Mouse (Mus musculus) testis, postnatal 10 days (tissue): ENCODE measurements around the gene Ank.

Experiments used
- DNase-seq: peaks from one replicate; pipeline ENCODE4 v3.0.0; 2021; ENCODE audit warnings: low spot score

The Ank gene

GRCm38 (mm10) chr15:27497300-27497997 lies 31.0 kb downstream of the Ank start:
- no peak for DNase-seq

GRCm38 (mm10) chr15:27498078-27498477 lies 31.6 kb downstream of the Ank start:
- no peak for DNase-seq

DNA sequence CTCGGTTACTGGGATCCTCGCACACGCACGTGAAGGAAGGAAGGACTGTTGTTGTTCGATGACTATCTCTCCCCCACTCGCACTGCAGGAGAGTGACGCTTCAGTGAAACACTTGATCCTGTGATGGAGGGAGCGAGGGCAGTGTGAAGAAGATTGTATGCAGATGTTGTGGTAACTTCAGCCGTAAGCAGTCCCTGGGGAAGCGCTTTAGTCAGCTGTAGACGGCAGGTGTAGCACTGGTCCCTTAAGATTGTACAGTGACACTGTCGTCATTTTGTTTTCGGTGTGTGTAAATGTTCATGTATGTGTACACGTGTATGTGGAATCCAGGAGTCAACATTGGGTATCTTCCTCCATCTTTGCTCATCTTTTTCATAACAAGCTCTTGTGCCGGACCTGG lies 33.9 kb downstream of the Ank start:
- no peak for DNase-seq

GRCm38 (mm10) chr15:27502338-27502737 lies 35.9 kb downstream of the Ank start:
- DNase-seq: no peak

DNA sequence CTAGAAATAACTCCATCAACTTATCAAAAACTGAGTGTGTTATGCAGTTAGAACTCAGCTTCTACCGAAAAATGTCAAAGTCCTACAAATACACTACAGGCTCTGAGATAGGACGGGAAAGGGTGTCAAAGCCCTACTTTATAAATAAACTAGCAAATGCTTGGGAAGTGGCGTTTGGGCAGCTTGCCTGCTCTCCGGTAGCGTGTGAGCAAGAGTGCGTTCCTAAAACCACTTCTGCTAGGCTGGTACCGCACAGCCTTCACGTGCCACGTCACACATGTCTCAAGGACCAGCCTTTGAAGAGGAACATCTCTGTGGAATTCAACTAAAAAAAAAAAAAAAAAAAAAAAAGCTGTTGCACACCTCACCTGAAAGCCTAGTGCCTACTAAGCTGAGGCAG lies 36.7 kb downstream of the Ank start:
- DNase-seq: no peak

DNA sequence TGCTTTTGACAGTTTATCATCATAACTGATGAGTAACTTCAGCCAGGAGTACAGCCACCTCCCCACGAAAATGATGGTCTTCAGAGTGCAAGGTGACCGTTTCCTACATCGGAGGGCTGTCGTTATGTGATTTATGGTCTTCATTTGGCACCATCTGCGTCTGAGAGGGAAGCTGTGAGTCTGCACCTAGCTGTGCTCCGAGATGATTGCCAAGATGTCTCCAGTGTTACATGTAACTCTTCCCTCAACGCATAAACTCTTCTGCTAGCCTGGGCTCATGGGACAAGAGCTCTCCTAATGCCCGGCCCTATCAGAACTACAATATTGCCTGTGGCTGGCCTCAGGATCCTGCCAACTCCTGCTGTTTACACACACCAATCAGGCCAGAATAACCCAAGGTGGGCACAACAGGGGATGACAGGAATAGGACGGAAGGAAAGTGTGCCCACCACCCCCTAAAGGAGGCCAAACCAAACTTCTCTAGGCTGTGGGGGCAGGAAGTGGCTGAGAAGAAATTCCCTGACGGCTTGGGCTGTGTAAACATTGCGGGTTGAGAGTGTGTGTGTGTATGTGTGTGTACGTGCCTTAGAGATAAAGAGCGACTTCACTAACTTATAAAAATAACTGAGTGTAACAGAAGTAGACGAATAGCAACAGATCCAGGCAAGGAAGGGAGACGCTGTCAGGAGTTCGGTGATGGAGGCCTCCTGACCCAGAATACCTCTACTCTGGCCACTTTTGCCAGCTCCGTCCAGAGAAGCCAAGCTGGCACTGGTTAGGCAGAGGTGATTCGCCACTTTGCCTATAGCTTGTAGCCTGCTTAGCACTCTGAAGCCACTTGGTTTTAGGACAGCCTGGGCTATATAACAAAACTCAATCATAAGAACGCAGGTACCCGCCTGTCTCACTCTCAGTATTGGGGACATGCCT lies 37.6 kb downstream of the Ank start:
- DNase-seq: no peak

DNA sequence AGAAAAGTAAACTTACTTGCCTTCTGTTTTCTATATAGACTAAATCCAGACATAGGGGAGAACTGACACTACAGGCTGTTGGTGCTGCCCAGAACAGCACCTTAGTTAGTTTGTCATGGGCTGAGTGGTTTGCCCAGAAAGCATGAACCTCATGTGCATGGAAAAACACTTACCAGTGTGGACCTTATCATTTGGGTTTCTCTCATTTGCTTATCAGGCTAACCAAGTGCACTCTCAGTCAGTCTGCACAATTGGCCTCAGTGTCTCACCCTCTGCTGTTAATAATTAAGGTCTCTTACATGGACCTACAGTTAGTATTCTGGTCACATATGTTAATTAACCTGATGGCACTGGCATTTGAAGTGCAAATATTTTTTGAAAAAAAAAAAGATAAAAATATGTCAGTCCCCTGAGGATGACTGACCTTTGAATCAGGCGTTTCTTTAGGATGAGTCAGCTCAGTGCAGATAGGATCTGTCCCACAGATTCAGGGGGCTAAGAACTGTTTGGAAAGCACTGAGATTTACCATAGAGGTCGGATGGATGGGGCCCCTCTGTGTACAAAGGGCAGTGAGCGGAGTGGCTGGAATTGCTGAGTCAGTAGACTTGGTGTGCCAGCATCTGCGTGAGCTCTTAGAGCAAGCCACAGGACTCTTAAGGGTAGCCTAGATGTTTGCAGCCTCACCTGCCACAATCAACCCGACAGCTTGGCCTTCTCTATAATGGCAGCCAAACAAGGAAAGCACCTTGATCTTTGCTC lies 39.8 kb downstream of the Ank start:
- DNase-seq: no peak

- DNase-seq: no peak
Measured at GRCm38 (mm10) chr15:27506893-27507596, 40.6 kb downstream of the Ank start.

DNA sequence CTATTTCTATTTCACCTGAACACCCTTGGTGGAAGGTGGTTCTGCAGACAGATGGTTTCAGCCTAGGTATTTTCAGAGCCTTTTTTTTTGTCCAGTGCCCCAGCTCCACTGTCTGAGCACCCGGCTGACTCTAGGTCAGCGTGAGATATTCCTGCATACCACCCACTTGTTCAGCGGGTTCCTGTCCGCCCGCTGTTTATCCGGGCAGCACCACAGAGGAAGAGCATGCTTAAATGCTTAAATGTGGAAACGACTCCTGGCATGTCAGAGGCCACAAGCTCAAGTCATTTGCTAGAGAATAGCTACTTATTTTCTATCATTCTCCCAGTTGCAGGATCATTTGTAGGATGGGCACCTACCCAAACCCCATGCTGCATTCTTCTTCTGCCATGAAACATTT lies 41.7 kb downstream of the Ank start:
- DNase-seq: no peak

GRCm38 (mm10) chr15:27508982-27509381 lies 42.5 kb downstream of the Ank start:
- no peak for DNase-seq

GRCm38 (mm10) chr15:27516927-27517326 lies 50.5 kb downstream of the Ank start:
- DNase-seq: no peak

DNA sequence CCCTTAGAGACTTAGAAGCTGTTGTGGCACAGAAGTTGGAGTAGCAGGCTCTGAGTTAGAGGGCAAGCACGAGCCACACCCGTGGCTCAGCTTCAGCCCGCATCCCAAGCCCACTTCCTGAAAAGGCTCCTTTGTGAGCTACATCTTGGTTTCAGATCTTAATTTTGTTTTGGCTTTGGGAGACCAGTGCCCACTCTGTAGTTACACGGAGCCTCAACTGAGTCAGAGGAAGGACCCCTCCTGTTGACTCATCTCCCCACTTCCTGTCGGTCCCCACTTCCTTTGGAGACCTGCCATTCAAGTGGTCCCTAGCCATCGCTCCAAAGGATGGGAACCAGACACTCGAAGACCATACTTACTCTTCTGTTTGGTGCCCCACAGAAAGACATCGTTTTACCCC lies 51.5 kb downstream of the Ank start:
- DNase-seq: no peak

- no peak for DNase-seq
Measured at GRCm38 (mm10) chr15:27519857-27520256, 53.4 kb downstream of the Ank start.

- DNase-seq: no peak
Measured at GRCm38 (mm10) chr15:27525233-27526005, 58.9 kb downstream of the Ank start.

- no peak for DNase-seq
Measured at GRCm38 (mm10) chr15:27528896-27529295, 62.4 kb downstream of the Ank start.

DNA sequence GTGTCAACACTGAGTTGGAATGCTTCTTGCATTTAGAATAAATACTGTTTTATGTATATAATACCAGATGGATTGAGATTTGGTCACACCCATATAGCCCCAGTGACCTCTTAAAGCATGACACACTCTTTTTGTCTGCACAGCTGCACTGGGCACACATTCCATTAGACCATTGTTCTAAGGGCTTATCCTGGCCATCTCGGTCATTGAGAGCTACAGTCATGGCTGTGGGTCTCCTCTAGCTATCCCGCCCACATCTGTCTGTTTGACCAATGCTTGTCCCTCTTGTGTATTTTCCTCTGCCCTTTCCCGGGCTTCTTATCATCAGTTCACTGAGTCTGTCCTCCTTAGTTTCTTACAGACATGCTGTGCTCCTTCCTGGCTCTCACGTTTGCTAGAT lies 63.5 kb downstream of the Ank start:
- DNase-seq: no peak

GRCm38 (mm10) chr15:27533036-27533435 lies 66.6 kb downstream of the Ank start:
- DNase-seq: no peak

- no peak for DNase-seq
Measured at GRCm38 (mm10) chr15:27535681-27536080, 69.2 kb downstream of the Ank start.

GRCm38 (mm10) chr15:27536186-27536585 lies 69.7 kb downstream of the Ank start:
- DNase-seq: no peak

- no peak for DNase-seq
Measured at GRCm38 (mm10) chr15:27536771-27537170, 70.3 kb downstream of the Ank start.

DNA sequence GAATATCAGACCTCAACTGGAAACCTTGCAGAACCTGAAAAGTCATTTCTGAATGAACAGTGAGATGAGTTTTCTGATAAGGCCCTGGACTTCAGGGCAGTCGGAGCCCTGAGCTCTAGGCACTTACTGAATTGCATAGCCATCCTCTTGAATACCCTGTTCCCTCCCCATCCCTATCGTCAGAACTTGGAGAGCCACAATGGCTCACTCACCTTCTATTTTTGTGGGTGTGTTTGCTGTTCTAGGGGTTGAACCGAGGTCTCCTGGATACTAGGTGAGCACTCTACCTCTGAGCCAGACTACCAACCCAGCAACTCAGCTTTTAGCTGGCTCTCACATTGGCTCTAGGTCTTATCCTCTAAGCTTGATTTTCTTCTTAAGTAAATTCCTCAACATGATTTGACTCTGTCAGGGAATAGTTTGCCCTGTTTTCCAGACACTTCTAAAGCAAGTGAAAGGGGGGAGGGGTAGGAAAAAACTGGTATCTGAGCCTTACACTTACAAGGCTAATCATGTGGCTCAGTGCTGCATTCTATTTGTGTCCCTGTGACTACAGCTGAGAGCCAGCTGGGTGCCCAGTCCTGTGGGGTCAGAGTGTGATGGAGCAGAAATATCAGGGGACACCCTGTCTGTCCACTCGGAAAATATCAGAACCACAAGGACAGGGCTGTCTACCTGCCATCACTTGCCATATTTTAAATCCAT lies 71.2 kb downstream of the Ank start:
- no peak for DNase-seq
